19 mouse cellular contexts compared by ENCODE assay signal in genomic region chr12:21123647-21124046, GRCm38 (mm10).
A peak's percentile ranks its signal among the peaks of the same experiment; 100 is the strongest.
DNase-seq lines count a peak whose midpoint lies in the region; ATAC-seq and TF ChIP-seq lines count a peak whose summit lies in the region.
"Had no signal": no experiment of that assay in that cellular context is flagged by ENCODE, and none has a peak within 500 bp of the region (broad histone marks: within the 10 kb centered on the region; RNA-seq: fewer than 3 reads in every experiment).

No protein-coding gene starts in this region.

- DNase-seq in lung, adult 2 months, result peak; percentile 2
- no peak for DNase-seq in lung, adult 18-20 months
- no peak for DNase-seq in MEL (ENCODE audit: low read depth, low spot score)
- DNase-seq in stomach, postnatal 0 days (ENCODE audit: low spot score), result peak; percentile 9
- DNase-seq in testis, postnatal 10 days (ENCODE audit: low spot score), result no peak
- DNase-seq in adrenal gland, postnatal 14 days, result no peak
- DNase-seq: adrenal gland, postnatal 25 days; cerebellum, adult 18-20 months; cerebellum, adult 9-11 months; cerebellum, postnatal 36 days; gastrocnemius, adult 2 months; gastrocnemius, postnatal 25 days; heart, adult 2 months had no signal

- H3K9ac ChIP-seq in MEL (ENCODE audit: control insufficient read depth, low read depth, low read length, poor library complexity, severe bottlenecking), result no peak overlapping the region
- no peak overlapping the region for H3K9ac ChIP-seq in stomach, postnatal 0 days (ENCODE audit: low read length)
- H3K9ac ChIP-seq: forebrain, embryonic 13.5 days; heart, embryonic 12.5 days; hindbrain, embryonic 14.5 days had no signal

- no peak for TF ChIP-seq EP300 in MEL (IDR thresholded peaks at IDR 0.05; ENCODE audit: low read depth in 1 of 2, low read length in 2 of 2)
- no peak for TF ChIP-seq EP300 in stomach, postnatal 0 days (optimal IDR thresholded peaks at IDR 0.05)

- no peak for TF ChIP-seq RAD21 in MEL (IDR thresholded peaks at IDR 0.05; ENCODE audit: low read depth, low read length)

- H3K27ac ChIP-seq in MEL (ENCODE audit: control insufficient read depth, low read depth, low read length), result no peak overlapping the region
- H3K27ac ChIP-seq in stomach, postnatal 0 days (replicated peaks), result no peak overlapping the region
- H3K27ac ChIP-seq: embryonic facial prominence, embryonic 10.5 days; forebrain, embryonic 13.5 days; gastrocnemius, adult 2 months; heart, adult 2 months; hindbrain, embryonic 10.5 days; hindbrain, embryonic 14.5 days had no signal

- no peak overlapping the region for H3K4me2 ChIP-seq in stomach, postnatal 0 days (replicated peaks; ENCODE audit: low read depth)
- H3K4me2 ChIP-seq: forebrain, embryonic 13.5 days; heart, embryonic 12.5 days; hindbrain, embryonic 14.5 days had no signal

- no peak for TF ChIP-seq POLR2A in lung, adult 2 months (IDR thresholded peaks at IDR 0.05; ENCODE audit: borderline replicate concordance, extremely low read depth, low read depth, low read length)
- TF ChIP-seq POLR2A in MEL (IDR thresholded peaks at IDR 0.05; ENCODE audit: control insufficient read depth in 1 of 2, insufficient read depth in 1 of 2, low read depth in 1 of 2, low read length in 2 of 2, poor library complexity in 1 of 2), result no peak

- peak; percentile 51 for ATAC-seq in granulocyte monocyte progenitor cell, adult 5-6 weeks (replicated peaks; ENCODE audit: poor library complexity, severe bottlenecking)
- ATAC-seq in stomach, postnatal 0 days (ENCODE audit: low FRiP score, low TSS enrichment), result no peak
- ATAC-seq: forebrain, embryonic 13.5 days had no signal

- no peaks in the 10 kb centered on the region for H3K36me3 ChIP-seq in MEL (ENCODE audit: control insufficient read depth in 1 of 2, insufficient read depth in 2 of 2, low read length in 2 of 2)
- H3K36me3 ChIP-seq in stomach, postnatal 0 days (ENCODE audit: control insufficient read depth, insufficient read depth, low read length), result no peaks in the 10 kb centered on the region
- H3K36me3 ChIP-seq: heart, embryonic 12.5 days; hindbrain, embryonic 10.5 days had no signal

- no peaks in the 10 kb centered on the region for H3K79me2 ChIP-seq in MEL (ENCODE audit: control insufficient read depth, insufficient read depth, low read length, poor library complexity)

- TF ChIP-seq CTCF in lung, adult 2 months (IDR thresholded peaks at IDR 0.05; ENCODE audit: insufficient read depth, low read length), result no peak
- TF ChIP-seq CTCF in MEL (IDR thresholded peaks at IDR 0.05 in 2 of 3, conservative IDR thresholded peaks at IDR 0.05 in 1 of 3; ENCODE audit: control insufficient read depth in 1 of 3, insufficient read depth in 1 of 3, low read depth in 2 of 3, low read length in 3 of 3, poor library complexity in 1 of 3, severe bottlenecking in 1 of 3), result no peak
- no peak for TF ChIP-seq CTCF in stomach, postnatal 0 days (IDR thresholded peaks at IDR 0.05; ENCODE audit: low read depth)

- peaks cover 20% of the 10 kb centered on the region for H3K4me1 ChIP-seq in lung, adult 2 months (ENCODE audit: control insufficient read depth, insufficient read depth, low read length)
- H3K4me1 ChIP-seq in MEL (ENCODE audit: control insufficient read depth in 1 of 2, insufficient read depth in 2 of 2, low read length in 2 of 2), result no peaks in the 10 kb centered on the region
- H3K4me1 ChIP-seq in stomach, postnatal 0 days (replicated peaks; ENCODE audit: control insufficient read depth, insufficient read depth), result 0 out of 2 replicates have a peak, but pooled peaks cover 3% of the 10 kb centered on the region

- no peaks in the 10 kb centered on the region for H3K9me3 ChIP-seq in MEL (replicated peaks; ENCODE audit: insufficient read depth, low read length)
- no peaks in the 10 kb centered on the region for H3K9me3 ChIP-seq in stomach, postnatal 0 days (ENCODE audit: control insufficient read depth, low read length)
- H3K9me3 ChIP-seq: embryonic facial prominence, embryonic 10.5 days; forebrain, embryonic 13.5 days; heart, embryonic 12.5 days; hindbrain, embryonic 10.5 days had no signal

- no peak overlapping the region for H3K4me3 ChIP-seq in lung, adult 2 months (replicated peaks; ENCODE audit: extremely low read depth, low read depth, low read length)
- no peak overlapping the region for H3K4me3 ChIP-seq in MEL (ENCODE audit: control insufficient read depth in 1 of 2, insufficient read depth in 1 of 2, low read depth in 2 of 2, low read length in 2 of 2)
- H3K4me3 ChIP-seq in stomach, postnatal 0 days (ENCODE audit: low read depth, low read length), result no peak overlapping the region
- H3K4me3 ChIP-seq: embryonic facial prominence, embryonic 10.5 days; forebrain, embryonic 13.5 days; gastrocnemius, adult 2 months; heart, adult 2 months; heart, embryonic 12.5 days; hindbrain, embryonic 10.5 days had no signal

- 51% methylated on average over 5 of the region's 5 CpGs for WGBS in lung, adult 2 months
- 74% methylated on average over 5 of the region's 5 CpGs for WGBS in stomach, postnatal 0 days

- H3K27me3 ChIP-seq in MEL (ENCODE audit: control insufficient read depth in 1 of 2, insufficient read depth in 2 of 2, low read length in 2 of 2), result no peaks in the 10 kb centered on the region
- H3K27me3 ChIP-seq in stomach, postnatal 0 days (ENCODE audit: control insufficient read depth, insufficient read depth, low read length), result no peaks in the 10 kb centered on the region
- H3K27me3 ChIP-seq: forebrain, embryonic 13.5 days; heart, embryonic 12.5 days had no signal

TF ChIP-seq in MEL, 35 proteins besides CTCF, POLR2A, EP300 and RAD21:
- TF ChIP-seq USF2 (IDR thresholded peaks at IDR 0.05; ENCODE audit: borderline replicate concordance in 1 of 2, insufficient read depth in 1 of 2, low read depth in 1 of 2, low read length in 2 of 2) (no peak), GATA1 (IDR thresholded peaks at IDR 0.05; ENCODE audit: low read depth, low read length) (0 out of 2 replicates have a peak, but pooled peaks have one; percentile 12)

Comparison
In these comparisons a context has a peak if more than half of its experiments do, and no peak if none do; other contexts are left out.
1. DNase-seq: peak in lung, adult 2 months (single experiment) and stomach, postnatal 0 days (single experiment); none in lung, adult 18-20 months (0 of 2), MEL (single experiment), testis, postnatal 10 days (single experiment) and adrenal gland, postnatal 14 days (single experiment).